Mouse (Mus musculus) stomach, postnatal 0 days (tissue): ENCODE measurements around the gene Rtbdn. TPM values are rescaled to one million over a fixed set of nuclear protein-coding genes. Genes with fewer than 3 reads are reported as not detected.

Source experiments
- ATAC-seq: fragments of 200-750 bp; cut with Nextera tagmentation; 2 replicates; pipeline ENCODE4 v1.8.0; 2017; ENCODE audit not compliant: low FRiP score, low TSS enrichment
- DNase-seq: peaks from one replicate; pipeline ENCODE4 v3.0.0-alpha.2; 2016; ENCODE audit warnings: low spot score
- H3K27ac ChIP-seq: fragments of 300-500 bp; sonication (generic); replicated peaks from 2 replicates; pipeline ENCODE4 v1.5.1; 2014; ENCODE audit warnings: mild to moderate bottlenecking, control low read depth
- H3K27me3 ChIP-seq: fragments of 300-500 bp; sonication (generic); 2 replicates; pipeline ENCODE4 v1.6.1; 2014; ENCODE audit warnings: low read length; ENCODE audit not compliant: control insufficient read depth, insufficient read depth
- H3K36me3 ChIP-seq: fragments of 300-500 bp; sonication (generic); 2 replicates; pipeline ENCODE4 v1.6.1; 2014; ENCODE audit warnings: low read length, mixed read lengths; ENCODE audit not compliant: control insufficient read depth, insufficient read depth
- H3K4me1 ChIP-seq: fragments of 300-500 bp; sonication (generic); replicated peaks from 2 replicates; pipeline ENCODE4 v1.6.1; 2014; ENCODE audit warnings: antibody characterized with exemption; ENCODE audit not compliant: control insufficient read depth, insufficient read depth
- H3K4me2 ChIP-seq: fragments of 300-500 bp; sonication (generic); replicated peaks from 2 replicates; pipeline ENCODE4 v1.6.1; 2014; ENCODE audit warnings: low read depth, mild to moderate bottlenecking, control low read depth, moderate library complexity
- H3K4me3 ChIP-seq: fragments of 300-500 bp; sonication (generic); 2 replicates; pipeline ENCODE4 v1.5.1; 2014; ENCODE audit warnings: low read depth, low read length, control low read depth
- H3K9ac ChIP-seq: fragments of 300-500 bp; sonication (generic); 2 replicates; pipeline ENCODE4 v1.6.1; 2014; ENCODE audit warnings: mild to moderate bottlenecking, low read length, control low read depth, mixed read lengths
- H3K9me3 ChIP-seq: fragments of 300-500 bp; sonication (generic); 2 replicates; pipeline ENCODE4 v1.6.1; 2016; ENCODE audit warnings: low read length; ENCODE audit not compliant: control insufficient read depth
- CTCF ChIP-seq: IDR thresholded peaks from 2 replicates; pipeline ENCODE4 v1.5.1; 2016; ENCODE audit warnings: antibody characterized with exemption, low read depth, mild to moderate bottlenecking, moderate library complexity
- EP300 ChIP-seq: optimal IDR thresholded peaks from 2 replicates; pipeline ENCODE3; 2016; ENCODE audit warnings: antibody characterized with exemption
- WGBS: fragments of 180-500 bp; shearing (Covaris S2); extraction: QIAGEN DNeasy Blood & Tissue Kit; methylation state at CpG from one replicate; pipeline ENCODE4 v1.1.7; 2014; 5-methylcytosine and 5-hydroxymethylcytosine counted together
- polyA plus RNA-seq: library from polyadenylated mRNA; unstranded; fragments of >200 nt; fragmentation: Nextera tagmentation; extraction: Ambion mirVana; gene quantifications from 2 replicates; pipeline ENCODE4 v1.2.1, GENCODE M21; 2015

Gene Rtbdn
- polyA plus RNA-seq, 1 experiment from 2014 or later, result 0.05 TPM

DNA sequence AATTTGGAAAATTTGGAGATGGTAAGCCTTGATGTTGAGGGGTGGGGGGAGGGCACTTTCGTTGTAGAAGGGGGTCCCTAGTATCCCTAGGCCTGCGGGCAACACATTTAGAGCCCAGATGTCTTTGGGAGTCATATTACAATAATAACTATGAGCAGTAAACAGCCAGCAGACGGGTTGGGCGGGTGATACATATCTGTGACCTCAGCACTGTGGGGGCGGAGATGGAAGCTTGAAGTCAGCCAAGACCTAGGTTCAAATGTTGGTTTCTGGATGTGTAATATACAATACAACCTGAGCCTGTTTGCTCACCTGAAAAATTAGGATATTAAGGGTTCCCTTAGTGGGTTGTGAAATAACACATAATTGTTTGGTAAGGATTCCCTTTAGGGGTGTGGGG lies 36.8 kb upstream of the Rtbdn start:
- Histone ChIP-seq H3K9ac (no peak overlapping the region), H3K4me3 (no peak overlapping the region), H3K4me2 (no peak overlapping the region), H3K36me3 (no peaks in the 10 kb centered on the region), H3K27me3 (no peaks in the 10 kb centered on the region), H3K4me1 (0 out of 2 replicates have a peak, but pooled peaks cover 3% of the 10 kb centered on the region), H3K27ac (no peak overlapping the region), H3K9me3 (no peaks in the 10 kb centered on the region)
- TF ChIP-seq EP300 (no peak), CTCF (no peak)
- DNase-seq (no peak), ATAC-seq (no peak)
- 74% methylated on average over 5 of the region's 5 CpGs for WGBS

GRCm38 (mm10) chr8:84910551-84910950 lies 36.2 kb upstream of the Rtbdn start:
- Histone ChIP-seq H3K27me3 (no peaks in the 10 kb centered on the region), H3K9ac (no peak overlapping the region), H3K4me3 (no peak overlapping the region), H3K4me2 (no peak overlapping the region), H3K9me3 (no peaks in the 10 kb centered on the region), H3K36me3 (no peaks in the 10 kb centered on the region), H3K27ac (no peak overlapping the region), H3K4me1 (0 out of 2 replicates have a peak, but pooled peaks cover 3% of the 10 kb centered on the region)
- DNase-seq (no peak), ATAC-seq (no peak)
- no peak for TF ChIP-seq EP300
- no peak for TF ChIP-seq CTCF
- 86% methylated on average over 6 of the region's 6 CpGs for WGBS

DNA sequence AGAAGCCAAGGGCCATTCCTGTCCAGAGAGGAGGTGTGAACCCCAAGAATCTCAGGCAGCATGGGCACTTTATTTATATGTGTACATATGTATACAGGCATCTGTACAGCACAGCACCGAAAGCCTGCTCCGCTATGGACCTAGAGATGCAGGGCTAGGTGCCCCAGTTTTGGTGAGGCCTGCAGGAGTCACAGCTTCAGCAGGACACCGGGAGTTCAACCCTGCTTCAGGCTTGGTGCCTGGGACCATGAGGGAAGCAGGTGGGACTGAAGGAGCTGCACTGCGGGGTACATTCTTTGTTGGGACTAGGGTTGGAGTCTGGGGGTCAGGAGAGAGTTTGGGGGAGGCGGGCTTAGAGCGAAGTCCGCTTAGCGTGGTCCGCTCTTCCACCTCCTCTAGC lies 34.9 kb upstream of the Rtbdn start:
- ATAC-seq (no peak), DNase-seq (no peak)
- Histone ChIP-seq H3K9ac (no peak overlapping the region), H3K9me3 (no peaks in the 10 kb centered on the region), H3K27me3 (no peaks in the 10 kb centered on the region), H3K36me3 (no peaks in the 10 kb centered on the region), H3K4me1 (0 out of 2 replicates have a peak, but pooled peaks cover 3% of the 10 kb centered on the region), H3K4me3 (no peak overlapping the region), H3K4me2 (no peak overlapping the region), H3K27ac (no peak overlapping the region)
- TF ChIP-seq EP300 (no peak), CTCF (no peak)
- 87% methylated on average over 9 of the region's 9 CpGs for WGBS

DNA sequence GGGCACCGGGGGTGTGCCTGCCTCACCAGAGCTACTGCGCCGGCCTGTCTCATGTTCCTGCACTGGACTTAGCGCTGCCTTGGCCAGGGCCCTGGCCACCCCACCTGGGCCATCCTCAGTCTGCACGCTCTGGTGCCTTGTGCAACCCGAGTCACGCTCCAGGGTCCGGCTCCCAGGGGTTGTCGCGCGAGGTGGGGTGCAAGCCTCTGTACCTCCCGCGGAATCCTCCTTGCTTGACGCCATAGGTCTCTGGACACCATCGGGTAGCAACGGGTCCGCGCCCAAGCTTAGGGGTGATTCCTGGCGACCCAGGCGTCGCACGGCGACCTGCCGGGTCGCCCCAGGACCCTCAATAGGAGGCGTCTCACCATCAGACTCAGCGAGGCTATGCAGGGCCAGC lies 34.4 kb upstream of the Rtbdn start:
- H3K27me3 ChIP-seq, result no peaks in the 10 kb centered on the region
- no peaks in the 10 kb centered on the region for H3K9me3 ChIP-seq
- WGBS, result 25% methylated on average over 27 of the region's 27 CpGs
- DNase-seq, result no peak
- H3K4me3 ChIP-seq, result peak overlapping the region; percentile 40; the same call in 1 of the 2 replicates
- peak overlapping the region; percentile 65 for H3K4me2 ChIP-seq
- 0 out of 2 replicates have a peak, but pooled peaks cover 3% of the 10 kb centered on the region for H3K4me1 ChIP-seq
- no peak; the same call in 1 of the 2 replicates for ATAC-seq
- H3K36me3 ChIP-seq, result no peaks in the 10 kb centered on the region
- TF ChIP-seq CTCF (no peak), EP300 (no peak)
- H3K27ac ChIP-seq, result no peak overlapping the region
- no peak overlapping the region for H3K9ac ChIP-seq

DNA sequence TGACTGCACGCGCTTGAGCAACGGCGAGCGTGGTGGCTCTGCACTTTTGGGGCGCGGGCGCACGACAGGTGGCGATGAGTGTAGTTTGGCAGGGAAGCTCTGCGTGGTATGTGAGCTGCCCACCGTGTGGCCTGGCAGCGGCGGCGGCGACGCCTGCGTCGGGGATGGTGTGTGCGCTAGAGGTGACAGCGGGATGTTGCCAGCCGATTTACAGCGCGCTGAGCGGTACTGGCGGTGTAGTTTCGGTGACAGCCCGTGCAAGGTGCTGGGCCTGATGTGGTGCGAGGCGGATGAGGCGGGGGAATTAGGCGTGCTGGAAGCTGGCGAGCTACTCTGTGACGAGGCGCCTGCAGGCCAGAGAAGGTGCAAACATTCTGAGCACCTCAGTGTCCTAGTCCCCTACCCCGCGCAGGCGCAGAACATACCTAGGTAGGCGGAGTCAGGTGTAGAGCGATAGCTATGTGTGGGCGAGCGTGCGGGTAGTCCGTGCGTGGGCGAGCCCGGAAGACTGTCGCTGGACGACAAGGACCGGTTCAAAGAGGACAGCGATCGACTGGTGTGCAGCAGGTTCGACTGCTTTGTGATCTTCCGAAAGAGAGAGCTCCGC lies 33.8 kb upstream of the Rtbdn start:
- H3K27me3 ChIP-seq, result no peaks in the 10 kb centered on the region
- peak overlapping the region; percentile 65 for H3K4me2 ChIP-seq
- H3K4me1 ChIP-seq, result 0 out of 2 replicates have a peak, but pooled peaks cover 3% of the 10 kb centered on the region
- H3K9me3 ChIP-seq, result no peaks in the 10 kb centered on the region
- 1% methylated on average over 55 of the region's 55 CpGs for WGBS
- H3K4me3 ChIP-seq, result peak overlapping the region; percentile 40
- DNase-seq (peak; percentile 83), ATAC-seq (peak; percentile 63)
- H3K9ac ChIP-seq, result peak overlapping the region; percentile 51
- no peaks in the 10 kb centered on the region for H3K36me3 ChIP-seq
- no peak overlapping the region for H3K27ac ChIP-seq
- TF ChIP-seq EP300 (no peak), CTCF (no peak; the same call in 1 of the 2 replicates)

DNA sequence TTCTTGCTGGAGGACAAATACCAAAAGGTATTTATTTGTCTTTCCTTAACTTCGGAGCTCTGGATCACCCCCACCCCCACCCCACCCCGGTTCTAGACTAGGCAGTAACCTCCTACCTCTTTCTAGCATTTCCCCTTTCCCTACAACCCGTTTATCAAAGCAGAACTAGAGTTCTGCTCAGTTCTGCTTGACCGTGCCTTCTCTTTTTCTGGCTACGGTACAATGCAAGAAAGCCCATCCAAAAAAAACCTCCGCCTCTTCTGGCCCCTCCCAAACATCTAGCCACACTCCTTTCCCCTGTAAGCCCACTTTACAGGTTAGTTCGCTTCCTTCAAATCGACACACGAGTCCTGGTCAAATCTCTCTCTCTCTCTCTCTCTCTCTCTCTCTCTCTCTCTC lies 33.3 kb upstream of the Rtbdn start:
- peak overlapping the region; percentile 51 for H3K9ac ChIP-seq
- 10% methylated on average over 9 of the region's 9 CpGs for WGBS
- no peak for DNase-seq

More for the DNA sequence above, 33.3 kb upstream of the Rtbdn start:
- TF ChIP-seq EP300 (no peak), CTCF (no peak)
- Histone ChIP-seq H3K27ac (no peak overlapping the region), H3K4me2 (peak overlapping the region; percentile 65), H3K36me3 (no peaks in the 10 kb centered on the region), H3K9me3 (no peaks in the 10 kb centered on the region), H3K4me3 (peak overlapping the region; percentile 40), H3K4me1 (0 out of 2 replicates have a peak, but pooled peaks cover 3% of the 10 kb centered on the region), H3K27me3 (no peaks in the 10 kb centered on the region)
- ATAC-seq, result no peak
